Mouse (Mus musculus): ENCODE results near the gene Nanos1. TPM values are rescaled to one million over a fixed set of nuclear protein-coding genes. Genes with fewer than 3 reads are reported as not detected.

The Nanos1 gene
- polyA plus RNA-seq, 1 experiment from 2014 or later: 9.1 TPM

- no peaks in the 10 kb centered on the region for H3K27me3 ChIP-seq
- H3K4me1 ChIP-seq: peaks cover 13% of the 10 kb centered on the region
- peak within 1 kb of the TSS; percentile 94 for H3K27ac ChIP-seq (replicated peaks)
- under 1% methylated on average over 57 of the region's 57 CpGs for WGBS
- no peaks in the 10 kb centered on the region for H3K9me3 ChIP-seq
- H3K9ac ChIP-seq (replicated peaks): peak within 1 kb of the TSS; percentile 99
- H3K4me3 ChIP-seq: peak within 1 kb of the TSS; percentile 96
- H3K36me3 ChIP-seq: no peaks in the 10 kb centered on the region
- peak; percentile 96 for ATAC-seq (ENCODE audit: low FRiP score, low read depth)
- H3K4me2 ChIP-seq (replicated peaks): peak within 1 kb of the TSS; percentile 62
These were observed 34.9 kb downstream of the Nanos1 start, which contains the start of gene Eif3a for GRCm38 (mm10) chr19:60790551-60791161. Gene Eif3a, minus strand, starts transcription at chr19:60790658.

- Histone ChIP-seq H3K27ac (replicated peaks) (peak overlapping the region; percentile 94), H3K4me2 (replicated peaks) (peak overlapping the region; percentile 62), H3K9ac (replicated peaks) (peak overlapping the region; percentile 99), H3K9me3 (no peaks in the 10 kb centered on the region), H3K36me3 (no peaks in the 10 kb centered on the region), H3K4me1 (peaks cover 12% of the 10 kb centered on the region), H3K4me3 (peak overlapping the region; percentile 96), H3K27me3 (no peaks in the 10 kb centered on the region)
- WGBS: 18% methylated on average over 9 of the region's 9 CpGs
- ATAC-seq (ENCODE audit: low FRiP score, low read depth): peak; percentile 31; the same call in 1 of the 2 replicates
These were observed 35.4 kb downstream of the Nanos1 start for GRCm38 (mm10) chr19:60791164-60791563.

- H3K4me3 ChIP-seq: no peak overlapping the region
- no peak overlapping the region for H3K4me2 ChIP-seq (replicated peaks)
- no peaks in the 10 kb centered on the region for H3K27me3 ChIP-seq
- WGBS: 83% methylated on average over 2 of the region's 2 CpGs
- H3K36me3 ChIP-seq: no peaks in the 10 kb centered on the region
- no peaks in the 10 kb centered on the region for H3K9me3 ChIP-seq
- no peak for ATAC-seq (ENCODE audit: low FRiP score, low read depth)
- peaks cover 3% of the 10 kb centered on the region for H3K4me1 ChIP-seq
- no peak overlapping the region for H3K9ac ChIP-seq (replicated peaks)
- no peak overlapping the region for H3K27ac ChIP-seq (replicated peaks)
These were observed 37.5 kb downstream of the Nanos1 start for GRCm38 (mm10) chr19:60793170-60793707.

GRCm38 (mm10) chr19:60795244-60795643, 39.5 kb downstream of the Nanos1 start:
- H3K9me3 ChIP-seq: no peaks in the 10 kb centered on the region
- no peak for ATAC-seq (ENCODE audit: low FRiP score, low read depth)
- H3K4me1 ChIP-seq: no peaks in the 10 kb centered on the region; the same call in 1 of the 2 replicates
- no peak overlapping the region for H3K9ac ChIP-seq (replicated peaks)
- WGBS: 74% methylated on average over 2 of the region's 2 CpGs
- H3K36me3 ChIP-seq: no peaks in the 10 kb centered on the region
- H3K4me2 ChIP-seq (replicated peaks): no peak overlapping the region
- no peaks in the 10 kb centered on the region for H3K27me3 ChIP-seq
- no peak overlapping the region for H3K4me3 ChIP-seq
- H3K27ac ChIP-seq (replicated peaks): no peak overlapping the region

- Histone ChIP-seq H3K27me3 (no peaks in the 10 kb centered on the region), H3K4me2 (replicated peaks) (no peak overlapping the region), H3K36me3 (no peaks in the 10 kb centered on the region), H3K9me3 (no peaks in the 10 kb centered on the region), H3K4me1 (no peaks in the 10 kb centered on the region), H3K27ac (replicated peaks) (no peak overlapping the region), H3K9ac (replicated peaks) (no peak overlapping the region), H3K4me3 (no peak overlapping the region)
- no peak for ATAC-seq (ENCODE audit: low FRiP score, low read depth)
- 91% methylated on average over 2 of the region's 2 CpGs for WGBS
These were observed 41.6 kb downstream of the Nanos1 start for GRCm38 (mm10) chr19:60797415-60797814.

GRCm38 (mm10) chr19:60799867-60800569, 44.2 kb downstream of the Nanos1 start:
- Histone ChIP-seq H3K4me3 (no peak overlapping the region), H3K4me2 (replicated peaks) (no peak overlapping the region), H3K27ac (replicated peaks) (no peak overlapping the region), H3K9ac (replicated peaks) (no peak overlapping the region), H3K27me3 (no peaks in the 10 kb centered on the region), H3K36me3 (no peaks in the 10 kb centered on the region), H3K9me3 (no peaks in the 10 kb centered on the region), H3K4me1 (no peaks in the 10 kb centered on the region)
- WGBS: 73% methylated on average over 7 of the region's 7 CpGs
- ATAC-seq (ENCODE audit: low FRiP score, low read depth): no peak

GRCm38 (mm10) chr19:60804903-60805302, 49.1 kb downstream of the Nanos1 start:
- no peaks in the 10 kb centered on the region for H3K4me1 ChIP-seq
- H3K36me3 ChIP-seq: no peaks in the 10 kb centered on the region
- H3K27ac ChIP-seq (replicated peaks): no peak overlapping the region
- no peak overlapping the region for H3K4me2 ChIP-seq (replicated peaks)
- H3K4me3 ChIP-seq: no peak overlapping the region
- no peak overlapping the region for H3K9ac ChIP-seq (replicated peaks)
- 76% methylated on average over 2 of the region's 2 CpGs for WGBS
- H3K27me3 ChIP-seq: no peaks in the 10 kb centered on the region; the same call in 1 of the 2 replicates
- H3K9me3 ChIP-seq: no peaks in the 10 kb centered on the region
- ATAC-seq (ENCODE audit: low FRiP score, low read depth): no peak

Small RNA genes lying within 50 kb of the gene (microRNA-seq; reads per million reads assigned to microRNA genes)
- not detected for gene mmu-mir-3084-1

Other genes starting within 250 kb of the Nanos1 start
- 34.8 and 40.3 TPM in 2 replicates for gene Cacul1, start 175.0 kb upstream of the Nanos1 start, polyA plus RNA-seq (2016; fragmentation: Nextera tagmentation; extraction: Ambion mirVana)
- gene Eif3a, start 34.7 kb downstream of the Nanos1 start, polyA plus RNA-seq (2016; fragmentation: Nextera tagmentation; extraction: Ambion mirVana): 124 and 134 TPM in 2 replicates
- 38.7 and 39.9 TPM in 2 replicates for gene Fam45a, start 55.6 kb downstream of the Nanos1 start, polyA plus RNA-seq (2016; fragmentation: Nextera tagmentation; extraction: Ambion mirVana)
- 13.8 and 15.2 TPM in 2 replicates for gene Sfxn4, start 105.5 kb downstream of the Nanos1 start, polyA plus RNA-seq (2016; fragmentation: Nextera tagmentation; extraction: Ambion mirVana)
- 99.1 and 103 TPM in 2 replicates for gene Prdx3, start 118.6 kb downstream of the Nanos1 start, polyA plus RNA-seq (2016; fragmentation: Nextera tagmentation; extraction: Ambion mirVana)
- 2.8 and 3.4 TPM in 2 replicates for gene Grk5, start 133.8 kb downstream of the Nanos1 start, polyA plus RNA-seq (2016; fragmentation: Nextera tagmentation; extraction: Ambion mirVana)

Measured in midbrain, embryonic 12.5 days (tissue).